Mouse (Mus musculus) left cerebral cortex, adult 11 months (tissue): ENCODE measurements around the gene Nxn.

Experiments
- DNase-seq: peaks from one replicate; pipeline ENCODE4 v3.0.0; 2022; ENCODE audit warnings: low spot score

The Nxn gene

DNA sequence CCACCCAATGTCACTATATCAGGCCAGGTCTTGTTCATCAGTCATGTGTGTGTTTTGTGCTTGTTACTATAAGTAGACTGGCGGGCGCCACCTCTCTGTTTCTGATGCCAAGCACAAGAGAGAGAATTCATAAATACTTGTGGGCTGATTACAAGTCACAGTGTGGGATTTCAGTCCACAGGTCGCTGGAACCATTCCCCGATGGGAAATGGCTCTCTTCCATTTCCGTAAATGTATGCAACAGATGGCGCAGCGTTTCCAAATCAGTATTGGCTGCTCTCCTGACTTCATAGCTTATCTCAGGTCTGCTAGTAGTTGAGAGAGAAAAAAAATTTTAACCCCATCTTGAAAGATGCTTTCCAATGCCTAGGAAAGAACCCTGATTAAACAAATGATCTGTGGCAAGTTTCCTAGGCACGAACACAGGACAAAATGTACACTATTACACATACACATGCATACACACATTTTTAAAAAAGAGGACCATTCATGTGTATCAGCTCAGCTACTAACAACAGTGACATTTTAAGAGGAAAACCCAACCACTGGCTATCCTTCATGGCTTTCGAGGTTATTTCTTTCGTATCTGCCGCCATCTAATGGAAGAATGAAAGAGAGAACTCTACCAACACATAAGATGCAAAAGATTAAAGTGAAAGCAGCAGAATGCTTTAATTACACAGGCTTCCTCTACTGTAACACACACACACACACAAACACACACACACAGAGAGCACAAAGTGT is 819 bp upstream of the Nxn start:
- no peak for DNase-seq

DNA sequence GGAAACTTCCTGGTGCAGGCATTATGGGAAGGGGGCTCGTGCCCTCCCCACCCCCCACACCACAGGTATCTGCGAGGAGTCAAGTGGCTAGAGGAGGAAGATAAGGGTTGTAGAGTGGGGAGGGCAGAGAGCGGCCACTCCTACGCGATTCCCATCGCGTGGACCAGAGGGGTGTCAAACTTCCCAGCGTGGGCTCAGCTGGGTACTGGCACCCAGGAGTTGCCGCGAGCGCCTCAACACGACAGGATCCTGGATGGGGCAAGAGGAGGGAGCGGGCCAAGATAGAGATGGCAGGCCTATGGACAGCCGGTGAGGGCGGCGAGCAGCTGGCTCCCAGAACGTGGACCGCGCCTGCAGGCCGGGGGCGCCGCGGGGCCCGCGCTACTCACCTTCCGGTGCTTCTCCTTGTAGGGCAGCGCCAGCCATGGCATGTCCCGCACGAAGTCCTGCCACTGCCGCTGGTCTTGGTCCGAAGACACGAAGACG is 585 bp downstream of the Nxn start:
- no peak for DNase-seq

DNA sequence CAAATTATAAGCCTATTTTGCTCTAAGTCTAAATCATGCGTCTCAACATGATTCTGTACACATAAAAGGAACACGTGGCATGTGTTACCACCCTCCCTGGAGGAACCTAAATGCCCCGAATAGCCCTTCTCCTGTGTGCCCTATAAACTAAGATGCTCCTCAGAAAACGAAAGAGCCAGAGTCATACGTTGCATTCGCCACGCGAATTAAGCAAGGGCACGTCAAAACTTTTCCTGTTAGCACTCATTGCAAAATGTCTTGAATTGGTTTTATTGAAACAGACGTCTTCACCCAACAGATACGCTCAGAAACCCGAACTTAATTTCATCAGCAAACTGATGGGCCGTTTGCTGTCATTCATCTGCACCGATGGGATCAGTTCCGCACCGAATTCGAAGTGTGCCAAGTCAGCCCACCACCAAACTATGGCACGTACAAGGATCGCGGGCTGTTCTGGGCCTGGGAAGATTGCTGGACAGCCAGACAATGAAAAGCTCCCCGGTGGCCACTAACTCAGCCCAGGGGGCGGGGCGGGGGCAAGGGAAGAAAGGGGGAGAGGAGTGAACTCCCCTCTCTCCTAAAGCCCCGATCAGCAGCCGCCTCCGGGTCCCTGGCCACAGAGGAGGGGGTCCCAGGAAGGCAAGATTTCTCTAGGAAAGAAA is 1.2 kb downstream of the Nxn start:
- DNase-seq, result no peak

DNA sequence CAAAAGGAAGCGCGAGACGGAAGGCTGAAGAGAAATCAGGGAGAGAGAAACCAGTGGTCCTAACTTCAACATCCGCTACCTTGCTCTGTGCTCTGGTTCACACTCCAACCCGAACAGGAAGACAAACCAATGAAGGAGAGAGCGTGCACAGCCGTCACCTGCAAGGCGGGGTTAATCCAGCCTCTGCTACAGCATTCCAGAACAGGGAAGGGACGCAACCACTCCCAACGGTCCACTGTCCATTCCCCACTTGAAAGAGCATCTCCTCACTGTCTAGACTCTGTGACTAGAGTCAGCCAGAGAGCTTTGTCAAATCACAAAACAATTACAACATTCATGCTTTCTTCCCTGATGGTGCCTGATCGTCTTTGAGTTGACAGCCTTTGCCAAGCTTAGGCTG is 5.9 kb downstream of the Nxn start:
- DNase-seq, result no peak

DNA sequence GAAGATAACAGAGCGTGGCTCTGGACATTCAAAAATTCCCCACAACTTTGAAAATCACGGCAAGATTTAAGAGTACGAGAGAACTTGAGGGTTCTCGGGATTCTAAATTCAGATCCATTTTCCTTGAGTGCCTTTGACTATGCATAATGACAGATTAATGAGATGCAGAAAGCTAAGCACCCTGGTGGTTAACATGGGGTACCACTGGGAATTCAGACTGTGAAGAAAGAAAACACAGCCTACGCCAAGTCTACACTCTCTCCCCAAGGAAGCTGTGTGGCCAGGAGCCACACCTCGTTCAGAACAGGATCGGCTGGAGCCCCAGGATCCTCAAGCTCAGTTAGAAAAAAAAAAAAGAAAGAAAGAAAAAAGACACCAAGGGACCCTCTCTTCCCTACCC is 6.4 kb downstream of the Nxn start:
- DNase-seq, result no peak

DNA sequence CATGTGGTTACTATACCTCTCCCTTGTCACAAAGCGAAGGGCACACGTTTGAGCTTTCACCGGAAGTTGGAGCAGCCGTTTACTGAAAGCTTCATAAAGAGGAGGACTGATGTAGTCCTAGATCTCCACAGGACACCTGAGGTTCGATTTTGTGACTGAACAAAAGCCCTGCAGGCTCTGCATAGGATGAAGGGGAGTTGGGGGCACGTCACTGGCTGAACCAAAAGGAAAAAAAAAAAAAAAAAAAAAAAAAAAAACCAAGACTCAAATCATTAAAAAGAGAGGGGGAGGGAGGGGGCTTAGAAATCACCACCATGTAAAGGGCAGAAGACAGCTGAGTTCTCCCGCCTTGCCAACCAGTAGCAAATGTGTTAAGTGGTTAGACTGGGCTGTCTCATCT is 10.2 kb downstream of the Nxn start:
- DNase-seq, result no peak

DNA sequence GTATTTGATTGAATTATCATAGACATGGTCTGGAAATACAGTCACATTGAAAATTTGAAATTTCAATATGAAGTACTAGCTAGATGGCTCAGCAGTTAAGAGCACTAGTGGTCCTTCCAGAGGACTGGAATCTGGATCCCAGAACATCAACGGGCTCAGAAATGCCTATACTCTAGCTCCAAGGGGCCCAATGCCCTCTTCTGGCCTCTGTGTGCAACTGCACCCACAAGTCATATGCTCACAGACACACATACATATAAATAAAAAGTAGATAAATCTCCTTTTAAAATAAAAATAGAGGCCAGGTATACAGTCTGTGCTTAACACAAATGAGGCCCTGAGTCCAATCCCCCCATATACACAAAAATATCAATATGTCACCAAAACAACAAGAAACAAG is 11.8 kb downstream of the Nxn start:
- DNase-seq, result no peak

DNA sequence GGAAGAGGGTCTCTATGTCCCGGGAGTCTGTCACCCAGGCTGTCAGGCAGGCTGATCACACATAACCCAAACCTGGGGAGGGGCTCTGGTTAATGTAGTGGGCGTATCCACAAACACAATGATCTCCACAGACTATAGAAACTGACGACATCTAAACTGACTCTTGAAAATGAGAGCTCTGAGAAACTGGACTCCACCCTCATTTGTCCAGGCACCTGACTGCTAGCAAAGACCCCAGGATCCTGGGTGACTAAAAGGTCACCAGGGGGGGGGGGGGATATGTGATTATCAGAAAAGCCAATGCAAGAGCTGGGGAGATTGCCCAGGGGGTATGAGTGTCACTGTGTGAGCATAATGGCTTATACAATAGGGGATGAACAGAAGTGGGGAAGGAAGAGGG is 13.2 kb downstream of the Nxn start:
- no peak for DNase-seq

DNA sequence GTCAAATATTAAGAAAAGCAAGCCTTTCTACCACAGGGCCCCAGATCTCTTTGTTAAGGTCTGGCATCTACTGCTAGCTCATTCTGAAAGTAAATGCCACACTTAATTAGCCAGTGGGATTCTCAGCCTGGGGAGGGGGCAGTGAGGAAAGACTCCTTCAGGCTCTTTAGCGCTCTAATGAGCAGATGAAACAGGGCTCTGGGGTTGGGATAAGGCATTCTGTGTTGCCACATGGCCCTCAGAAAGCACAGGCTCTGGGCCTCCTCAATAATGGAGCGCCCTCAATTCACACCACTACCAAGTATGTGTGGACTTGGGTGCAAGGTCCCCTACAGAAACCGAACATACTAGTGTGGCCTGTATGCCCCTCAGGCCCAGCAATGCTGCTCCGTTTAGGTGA is 13.9 kb downstream of the Nxn start:
- DNase-seq, result no peak

DNA sequence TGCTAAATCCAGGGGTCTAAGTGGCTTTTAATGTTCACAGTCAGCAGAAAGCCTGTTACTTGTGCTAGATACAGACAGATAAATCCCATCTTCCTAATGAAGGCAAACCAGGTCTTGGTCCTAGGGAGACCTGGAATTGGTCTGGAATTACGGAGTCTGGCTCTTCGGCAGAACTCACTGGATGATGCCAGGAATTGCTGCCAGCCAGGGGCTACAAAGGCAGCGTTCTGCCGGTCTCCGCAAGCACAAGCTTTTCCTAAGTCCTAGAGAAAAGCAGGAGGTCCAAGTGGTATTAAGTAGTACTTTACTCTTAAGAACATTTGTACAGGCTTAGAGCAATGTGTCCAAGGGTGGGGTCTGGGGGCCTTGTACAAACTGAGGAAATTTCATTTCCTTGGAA is 14.6 kb downstream of the Nxn start:
- no peak for DNase-seq

DNA sequence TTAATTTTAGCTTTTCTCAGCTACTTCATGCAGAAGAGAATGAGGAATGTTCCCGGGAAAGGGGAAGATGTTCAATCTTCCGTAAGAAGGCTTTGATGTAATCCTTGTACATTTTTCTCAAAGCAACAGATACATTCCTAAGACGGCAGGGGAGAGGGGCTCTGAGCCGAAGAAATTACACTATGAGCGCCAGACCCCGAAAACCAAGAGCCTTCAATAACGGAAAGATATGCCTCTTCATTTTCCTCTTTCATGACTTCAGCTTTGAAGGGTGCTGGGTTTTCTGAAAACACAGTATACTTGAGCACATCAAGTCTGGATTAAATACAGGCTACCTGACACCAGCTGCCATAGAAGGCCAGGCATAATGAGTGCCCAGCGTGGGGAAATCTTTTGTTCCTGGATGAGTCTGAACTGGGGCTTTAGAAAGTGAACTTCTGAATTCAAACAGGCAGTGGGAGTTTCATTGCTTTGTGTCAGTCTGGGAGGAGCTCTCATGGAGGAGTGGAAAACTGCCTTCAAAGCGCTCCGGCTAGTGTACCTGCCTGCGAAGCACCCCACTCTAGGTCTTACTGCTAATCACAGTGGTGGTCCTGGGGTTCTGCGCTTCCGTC is 16.1 kb downstream of the Nxn start:
- no peak for DNase-seq

DNA sequence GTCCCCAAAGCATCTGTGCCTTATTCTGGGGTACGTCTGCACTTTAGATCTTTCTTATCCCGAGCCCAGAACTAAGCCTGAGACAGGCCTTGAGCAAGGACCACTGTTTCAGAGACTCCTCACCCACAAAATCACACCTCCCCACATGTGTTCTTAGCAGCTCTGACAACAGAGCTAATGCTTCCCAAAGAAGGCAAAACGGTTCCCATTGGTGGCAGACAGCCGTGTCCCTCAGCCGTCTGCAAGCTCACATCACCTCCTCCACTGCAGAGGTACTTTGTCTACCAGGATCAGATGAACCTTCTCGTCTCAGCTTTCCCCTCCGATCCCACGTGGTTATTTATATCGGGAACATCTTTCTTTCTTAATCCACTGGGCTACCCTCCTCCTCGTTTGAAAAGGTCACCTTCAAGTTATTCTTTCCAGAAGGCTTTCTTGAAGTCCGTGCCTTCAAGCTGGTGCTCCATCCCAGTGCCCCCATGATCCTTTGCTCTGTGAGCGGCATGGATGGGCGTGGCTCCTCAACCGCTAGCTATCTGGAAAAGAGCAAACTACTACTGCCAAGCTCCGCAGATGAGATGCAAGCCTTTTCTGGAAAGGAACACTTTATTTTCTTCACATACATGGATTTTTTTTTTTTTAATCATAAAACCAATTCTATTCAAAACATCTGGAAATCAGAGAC is 17.6 kb downstream of the Nxn start:
- DNase-seq, result no peak

DNA sequence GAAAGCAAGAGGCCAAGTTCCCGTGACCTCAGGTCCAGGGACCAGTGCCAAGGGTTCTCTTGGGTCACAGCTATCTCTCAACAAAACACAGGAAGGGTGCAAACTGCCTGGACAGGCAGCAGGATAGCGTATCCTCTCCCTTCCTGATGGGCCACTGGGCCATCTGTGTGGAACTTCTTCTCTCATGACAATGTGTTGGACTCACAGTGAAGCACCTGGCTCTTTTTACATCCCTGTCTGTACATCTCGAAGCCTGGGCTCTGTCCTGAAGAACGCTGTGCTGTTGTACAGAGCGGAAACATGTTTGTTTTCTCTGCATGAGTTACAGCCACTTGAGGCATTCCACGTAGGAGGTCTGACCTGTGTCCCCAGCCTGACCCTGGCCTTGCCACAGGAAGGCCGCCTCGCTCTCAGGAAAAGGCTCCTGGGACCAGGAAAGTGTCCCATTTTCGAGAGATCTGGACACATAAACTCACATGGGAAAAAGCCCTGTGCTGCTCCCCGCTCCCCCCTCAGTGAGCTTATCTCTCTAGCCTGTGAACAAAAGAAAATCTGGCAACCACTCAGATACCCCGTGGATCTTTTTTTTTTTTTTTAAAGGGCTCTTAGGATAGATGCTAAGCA is 18.9 kb downstream of the Nxn start:
- no peak for DNase-seq

DNA sequence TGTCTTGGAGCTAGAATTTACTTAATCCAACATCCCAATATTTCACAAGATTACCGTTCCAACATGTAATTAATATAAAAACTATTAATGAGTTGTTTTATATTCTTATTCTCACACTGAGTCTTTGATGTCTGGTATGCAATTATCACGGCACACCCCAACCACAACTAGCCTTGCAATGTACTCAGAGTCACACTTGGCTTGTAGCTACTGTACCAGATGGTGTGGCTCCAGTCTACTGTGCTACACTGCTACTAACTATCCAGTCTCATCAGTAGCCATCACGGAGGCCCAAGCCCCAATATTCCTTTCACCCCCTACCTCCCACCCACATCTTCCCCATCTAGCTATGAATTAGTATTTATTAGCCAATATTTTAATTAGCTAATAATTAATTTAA is 22.5 kb downstream of the Nxn start:
- no peak for DNase-seq

DNA sequence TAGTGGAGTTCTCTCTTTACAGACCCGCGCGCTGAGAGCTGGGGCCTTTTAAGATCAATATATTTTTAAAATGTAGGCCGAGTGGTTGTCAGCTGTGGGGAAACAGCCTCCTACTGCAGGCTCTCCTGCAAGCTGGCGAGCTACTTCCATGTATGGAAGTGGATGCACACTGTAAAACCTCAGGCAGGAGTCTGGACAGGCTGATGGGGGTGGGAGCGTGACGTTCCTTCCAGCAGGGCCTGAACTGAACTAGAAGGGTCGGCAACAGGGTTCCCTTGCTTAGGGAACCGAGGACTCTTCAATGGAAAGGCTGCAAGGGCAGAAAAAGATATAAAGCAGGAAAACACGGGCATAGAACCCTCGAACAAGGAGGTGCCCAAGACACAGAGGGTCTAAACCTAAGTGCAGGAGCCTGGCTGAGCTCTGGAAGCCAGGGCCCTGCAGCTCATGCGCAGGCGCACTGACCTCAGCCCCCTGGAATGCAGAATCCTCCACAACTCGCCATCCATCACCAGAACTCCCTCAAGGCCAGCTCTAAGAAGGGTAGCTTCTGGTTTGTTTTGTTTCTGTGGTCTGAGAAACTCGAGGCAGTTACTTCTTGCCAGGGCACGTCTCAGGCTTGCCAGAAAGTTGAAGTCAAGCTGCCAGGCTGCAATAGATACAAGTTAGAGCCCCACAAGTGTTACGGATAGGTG is 24.3 kb downstream of the Nxn start:
- DNase-seq, result no peak

DNA sequence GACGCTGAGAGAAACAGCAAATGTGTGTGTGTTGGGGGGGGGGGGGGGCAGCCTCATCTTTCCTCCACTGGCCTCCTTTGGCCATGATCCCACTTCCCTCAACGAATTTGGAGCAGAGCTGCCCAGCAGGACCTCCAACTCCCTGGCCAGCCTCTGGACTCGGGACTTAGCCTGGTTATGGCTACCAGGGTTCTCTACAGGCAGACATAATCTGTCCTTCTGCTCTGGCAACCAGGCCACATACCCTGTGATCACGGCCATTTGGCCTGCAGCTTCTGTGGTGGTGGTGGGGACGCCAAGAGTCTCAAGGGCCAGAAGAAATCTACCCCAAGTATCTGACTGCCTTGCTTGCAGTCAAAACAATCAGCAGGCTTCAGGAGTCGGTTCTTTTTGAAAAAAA is 26.4 kb downstream of the Nxn start:
- no peak for DNase-seq

DNA sequence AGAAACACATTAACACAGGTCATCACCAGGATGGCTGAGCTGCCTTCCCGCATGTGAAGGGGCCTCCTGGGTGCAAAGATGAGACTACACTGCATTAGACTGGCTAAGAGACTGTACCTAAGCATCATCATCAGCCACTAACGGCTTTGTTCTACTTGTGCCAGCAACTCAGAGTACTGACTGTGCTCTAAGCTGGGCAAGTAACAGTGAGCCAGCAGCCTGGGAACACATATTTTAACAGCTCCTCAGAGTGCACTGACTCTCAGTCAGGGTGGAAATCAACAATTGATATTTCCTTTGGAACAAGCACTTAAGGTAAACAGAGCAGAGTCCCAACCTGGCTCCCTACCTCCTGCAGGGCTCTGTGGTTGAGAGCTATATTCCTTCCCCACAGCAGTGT is 26.8 kb downstream of the Nxn start:
- no peak for DNase-seq

DNA sequence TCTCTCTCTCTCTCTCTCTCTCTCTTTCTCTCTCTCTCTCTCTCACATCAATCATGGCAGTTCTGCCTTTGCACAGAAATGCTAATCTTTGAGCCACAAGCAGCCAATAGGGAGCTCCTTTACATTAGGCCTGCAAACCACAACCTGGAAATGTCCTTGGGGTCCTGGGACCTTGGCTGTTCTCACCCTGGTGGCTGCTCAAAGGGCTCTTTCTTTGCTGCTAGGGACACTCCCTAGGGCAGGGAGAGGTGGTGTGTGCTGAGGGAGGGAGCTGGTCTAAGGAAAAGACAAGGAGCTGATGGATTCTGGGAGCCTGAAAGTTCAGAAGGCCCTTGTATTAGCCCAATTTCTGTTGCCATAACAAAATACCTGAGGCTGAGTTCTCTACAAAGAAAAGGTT is 28.4 kb downstream of the Nxn start:
- DNase-seq, result no peak

DNA sequence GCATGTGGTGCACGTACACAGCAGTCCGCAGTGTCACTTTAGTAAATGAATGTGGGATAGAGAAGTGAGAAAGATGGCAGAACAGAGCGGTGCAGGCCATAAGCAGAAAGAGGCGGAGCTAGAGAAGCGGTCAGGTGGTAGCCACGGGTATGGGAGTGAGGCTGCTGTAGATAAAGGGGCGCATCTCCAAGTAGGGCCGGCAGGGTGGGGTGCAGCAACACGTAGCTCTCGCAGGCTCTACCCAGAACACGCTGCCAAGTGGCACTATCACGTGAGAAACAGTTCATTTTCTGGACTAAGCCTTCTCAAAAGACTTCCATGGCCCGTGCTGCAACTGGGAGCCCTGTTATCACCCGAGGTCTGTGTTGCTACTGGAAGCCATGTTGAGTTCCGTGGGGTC is 32.2 kb downstream of the Nxn start:
- no peak for DNase-seq

DNA sequence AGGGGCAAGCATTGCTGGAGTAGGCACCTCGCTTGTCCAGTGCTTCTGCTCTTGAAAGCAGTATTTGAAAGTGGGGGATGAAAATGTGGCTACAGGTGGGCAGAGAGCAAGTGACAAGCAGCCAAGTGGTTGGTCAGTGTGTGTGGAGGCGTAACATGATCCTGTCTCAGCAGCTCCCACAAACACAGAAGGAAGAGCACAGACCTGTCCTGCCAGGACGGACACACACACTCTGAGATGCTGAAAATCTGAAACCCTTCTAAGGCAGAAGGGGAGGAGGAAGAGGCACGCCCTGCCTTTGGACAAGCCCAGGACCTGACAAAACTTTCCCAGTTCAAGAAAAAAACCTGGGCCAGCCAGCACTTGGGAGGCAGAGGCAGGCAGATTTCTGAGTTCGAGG is 34.9 kb downstream of the Nxn start:
- DNase-seq, result no peak

DNA sequence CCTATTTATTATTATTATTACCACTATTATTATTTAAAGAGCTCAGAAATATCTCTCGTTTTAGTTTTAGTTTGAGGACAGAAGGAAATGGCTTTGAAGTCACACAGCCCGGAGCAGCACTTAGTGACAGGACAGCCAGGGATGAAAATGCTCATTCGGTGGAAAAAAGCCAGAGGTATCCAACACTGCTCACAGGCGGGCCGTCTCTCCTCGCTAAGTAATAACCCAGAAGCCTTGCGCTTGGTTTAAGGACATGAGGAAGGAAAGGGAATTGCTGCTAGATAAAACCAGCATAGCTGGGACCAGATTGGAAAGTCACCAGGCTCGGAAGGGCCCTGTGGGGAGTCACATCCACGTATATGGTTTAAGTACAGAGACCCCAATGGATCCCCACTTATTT is 35.3 kb downstream of the Nxn start:
- DNase-seq, result no peak

DNA sequence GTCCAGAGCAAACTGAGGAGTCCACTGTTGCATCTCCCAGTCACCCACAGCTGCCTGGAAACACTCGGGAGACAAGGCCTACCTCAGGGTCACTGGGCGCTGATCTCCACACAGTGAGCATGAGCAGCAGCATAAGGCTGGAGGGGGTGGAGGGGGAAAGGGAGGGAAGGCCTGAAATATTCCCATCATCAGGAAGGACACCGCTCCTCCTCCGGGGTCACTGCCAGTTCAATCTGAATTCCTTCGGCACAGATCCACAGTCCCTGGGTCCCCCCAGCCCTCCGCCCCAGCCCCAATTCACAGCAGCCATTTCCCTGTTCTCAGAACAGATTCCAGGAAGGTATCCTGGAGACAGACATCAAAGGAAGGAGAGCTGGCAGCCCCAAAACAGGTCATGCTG is 35.8 kb downstream of the Nxn start:
- no peak for DNase-seq
